In the genomic region with DNA sequence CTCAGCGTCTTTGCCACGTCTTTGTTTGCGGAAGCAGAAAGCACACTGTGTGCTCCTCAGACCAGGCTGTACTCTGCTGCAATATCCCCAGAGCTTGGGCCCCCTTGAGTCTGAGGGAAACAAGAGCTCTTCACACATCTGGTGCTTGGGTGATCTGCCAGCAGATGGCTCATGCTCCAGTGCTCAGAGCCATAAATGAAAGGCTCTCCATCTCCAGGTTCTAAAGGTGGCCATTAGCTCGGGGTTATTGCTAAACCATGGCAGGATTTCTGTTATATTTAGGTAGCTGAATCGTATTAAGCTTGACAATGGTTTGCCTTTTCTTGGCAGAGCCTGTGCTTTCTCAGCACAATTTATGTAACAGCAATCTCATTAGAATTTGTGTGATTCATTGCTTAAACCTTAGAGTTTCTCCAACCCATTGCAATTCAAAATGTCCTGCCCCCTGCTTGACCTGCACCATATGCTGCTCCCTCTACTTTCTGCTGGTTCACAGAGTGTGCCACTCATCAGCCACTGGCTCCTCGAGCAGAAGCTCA, we compare ENCODE assay signal across 9 mouse cellular contexts. TPM values are rescaled to one million over a fixed set of nuclear protein-coding genes. Genes with fewer than 3 reads are reported as not detected.
DNase-seq lines count a peak whose midpoint lies in the region; ATAC-seq and TF ChIP-seq lines count a peak whose summit lies in the region.
"Had no signal": no experiment of that assay in that cellular context is flagged by ENCODE, and none has a peak within 500 bp of the region (broad histone marks: within the 10 kb centered on the region; RNA-seq: fewer than 3 reads in every experiment).

No protein-coding gene starts in this region.

- H3K9me3 ChIP-seq in hindbrain, embryonic 15.5 days, result no peaks in the 10 kb centered on the region
- no peaks in the 10 kb centered on the region for H3K9me3 ChIP-seq in hindbrain, embryonic 12.5 days (replicated peaks)
- H3K9me3 ChIP-seq in liver, postnatal 0 days (ENCODE audit: low read length), result no peaks in the 10 kb centered on the region

- no peak overlapping the region for H3K4me3 ChIP-seq in hindbrain, embryonic 15.5 days
- no peak overlapping the region for H3K4me3 ChIP-seq in hindbrain, embryonic 12.5 days
- H3K4me3 ChIP-seq in liver, postnatal 0 days (ENCODE audit: low read depth, low read length), result no peak overlapping the region
- H3K4me3 ChIP-seq: myocyte had no signal

- TF ChIP-seq CTCF in brain, embryonic 14.5 days (IDR thresholded peaks at IDR 0.05; ENCODE audit: borderline replicate concordance, extremely low read depth, insufficient read depth, insufficient read length), result no peak
- no peak for TF ChIP-seq CTCF in liver, postnatal 0 days (IDR thresholded peaks at IDR 0.05; ENCODE audit: low read depth)

- no peak for TF ChIP-seq POLR2A in brain, embryonic 14.5 days (IDR thresholded peaks at IDR 0.05; ENCODE audit: borderline replicate concordance, extremely low read depth, insufficient read depth, insufficient read length, poor library complexity, severe bottlenecking)

- WGBS in hindbrain, embryonic 15.5 days, result 60% methylated on average over 6 of the region's 6 CpGs
- 79% methylated on average over 6 of the region's 6 CpGs for WGBS in hindbrain, embryonic 12.5 days
- WGBS in liver, postnatal 0 days (ENCODE audit: insufficient replicate concordance), result 76% methylated on average over 6 of the region's 6 CpGs

- H3K27ac ChIP-seq in hindbrain, embryonic 15.5 days (replicated peaks), result peak overlapping the region; percentile 16; the same call in 1 of the 2 replicates
- no peak overlapping the region for H3K27ac ChIP-seq in hindbrain, embryonic 12.5 days
- H3K27ac ChIP-seq in liver, postnatal 0 days (ENCODE audit: low read depth), result no peak overlapping the region

- no peak for ATAC-seq in hindbrain, embryonic 15.5 days (ENCODE audit: low FRiP score, low read depth)
- no peak for ATAC-seq in hindbrain, embryonic 12.5 days (ENCODE audit: low FRiP score)
- ATAC-seq in megakaryocyte progenitor cell, adult 5-6 weeks (replicated peaks; ENCODE audit: poor library complexity), result no peak
- ATAC-seq in liver, postnatal 0 days, result no peak

- TF ChIP-seq EP300 in liver, postnatal 0 days (IDR thresholded peaks at IDR 0.05; ENCODE audit: low read depth), result no peak

- peak; percentile 74 for DNase-seq in MN1 (ENCODE audit: low spot score)
- peak; percentile 57 for DNase-seq in brain, embryonic 14.5 days (ENCODE audit: low read depth)
- peak; percentile 53 to 74 for DNase-seq in kidney, postnatal 25 days
- DNase-seq in liver, postnatal 0 days, result no peak

- no peaks in the 10 kb centered on the region for H3K27me3 ChIP-seq in hindbrain, embryonic 15.5 days
- H3K27me3 ChIP-seq in hindbrain, embryonic 12.5 days, result no peaks in the 10 kb centered on the region
- H3K27me3 ChIP-seq in liver, postnatal 0 days (ENCODE audit: insufficient read depth, low read length), result no peaks in the 10 kb centered on the region

- peaks cover 8% of the 10 kb centered on the region for H3K4me1 ChIP-seq in hindbrain, embryonic 15.5 days (replicated peaks)
- peaks cover under 1% of the 10 kb centered on the region; the same call in 1 of the 2 replicates for H3K4me1 ChIP-seq in hindbrain, embryonic 12.5 days
- no peaks in the 10 kb centered on the region for H3K4me1 ChIP-seq in liver, postnatal 0 days (ENCODE audit: insufficient read depth)

- H3K4me2 ChIP-seq in hindbrain, embryonic 15.5 days, result no peak overlapping the region
- H3K4me2 ChIP-seq in hindbrain, embryonic 12.5 days (replicated peaks), result no peak overlapping the region
- no peak overlapping the region for H3K4me2 ChIP-seq in liver, postnatal 0 days (ENCODE audit: low read depth, low read length)

- no peak overlapping the region for H3K9ac ChIP-seq in hindbrain, embryonic 15.5 days
- no peak overlapping the region for H3K9ac ChIP-seq in hindbrain, embryonic 12.5 days
- no peak overlapping the region for H3K9ac ChIP-seq in liver, postnatal 0 days (replicated peaks)

- H3K36me3 ChIP-seq in hindbrain, embryonic 15.5 days, result peaks cover 45% of the 10 kb centered on the region
- peaks cover 72% of the 10 kb centered on the region for H3K36me3 ChIP-seq in hindbrain, embryonic 12.5 days
- peaks cover 40% of the 10 kb centered on the region for H3K36me3 ChIP-seq in liver, postnatal 0 days (replicated peaks; ENCODE audit: insufficient read depth, low read length)

RNA-seq across cellular contexts. Expression of a gene that starts 12.8 kb away (rescaled TPM):
- 0.44 and 0.50 TPM in 2 replicates for polyA plus RNA-seq in hindbrain, embryonic 15.5 days (2015; fragmentation: Nextera tagmentation; extraction: Ambion mirVana)
- 0.35 and 0.38 TPM in 2 replicates for polyA plus RNA-seq in hindbrain, embryonic 12.5 days (2016; fragmentation: Nextera tagmentation; extraction: Ambion mirVana)
- 0.05 and 0.08 TPM in 2 replicates for polyA plus RNA-seq in brain, embryonic 14.5 days (2012; rRNA removed)
- not detected in 2 replicates for total RNA-seq in megakaryocyte progenitor cell, adult 5-6 weeks (2015)
- not detected in 2 replicates for total RNA-seq in megakaryocyte progenitor cell, adult 5-6 weeks (2017)
- 1.3 TPM in 2 replicates for polyA plus RNA-seq in liver, postnatal 0 days (2015; fragmentation: Nextera tagmentation; extraction: Ambion mirVana)
- total RNA-seq: MEL had no signal

RNA-seq across cellular contexts. Expression of a gene that starts 45.1 kb away (rescaled TPM):
- polyA plus RNA-seq in hindbrain, embryonic 15.5 days (2015; fragmentation: Nextera tagmentation; extraction: Ambion mirVana), result 88.5 and 91.7 TPM in 2 replicates
- 92.3 and 97.6 TPM in 2 replicates for polyA plus RNA-seq in hindbrain, embryonic 12.5 days (2016; fragmentation: Nextera tagmentation; extraction: Ambion mirVana)
- polyA plus RNA-seq in brain, embryonic 14.5 days (2012; rRNA removed), result 59.7 and 71.3 TPM in 2 replicates
- total RNA-seq in megakaryocyte progenitor cell, adult 5-6 weeks (2015), result 63.6 and 70.4 TPM in 2 replicates
- 57.9 and 59.4 TPM in 2 replicates for total RNA-seq in megakaryocyte progenitor cell, adult 5-6 weeks (2017)
- 15.4 and 17.5 TPM in 2 replicates for polyA plus RNA-seq in liver, postnatal 0 days (2015; fragmentation: Nextera tagmentation; extraction: Ambion mirVana)
